Mouse (Mus musculus) gastrocnemius, postnatal 10 days (tissue): ENCODE data around the gene Arl16. TPM values are rescaled to one million over a fixed set of nuclear protein-coding genes. Genes with fewer than 3 reads are reported as not detected.
"Not testable (repeated sequence)": the region's sequence is repeated elsewhere in the genome, so short reads cannot be mapped to it uniquely, and the experiment has no call there.

Experiments used
- DNase-seq: peaks from one replicate; pipeline ENCODE4 v3.0.0; 2021; ENCODE audit warnings: mixed read lengths
- long read RNA-seq, 2 experiments: library from polyadenylated mRNA; stranded (forward); transcript quantifications; one replicate each; pipeline ENCODE4 v2.0.0; 2021
- total RNA-seq, 2 experiments: library from RNA; stranded (reverse); gene quantifications; 2 replicates each; pipeline ENCODE4 v1.2.3; 2021

Arl16 gene
- 10 to 100 TPM; 16.1 to 17.5 TPM for total RNA-seq
- long read RNA-seq, experiment 1, transcript Arl16-201 (5 exons, 911 nt), result major isoform, 13 of 27 reads
- long read RNA-seq, experiment 1, transcript Arl16-204 (4 exons, 607 nt), result minor isoform, 6 of 27 reads
- long read RNA-seq, experiment 1, partial matches to known transcripts, result 2 of 27 reads
- long read RNA-seq, experiment 1, other reads (novel, unspliced or antisense), result 1 of 27 reads
- long read RNA-seq, experiment 2, transcript Arl16-201 (5 exons, 911 nt), result major isoform, 6 of 12 reads
- long read RNA-seq, experiment 2, partial matches to known transcripts, result 0 of 12 reads
- long read RNA-seq, experiment 2, other reads (novel, unspliced or antisense), result 0 of 12 reads

DNA sequence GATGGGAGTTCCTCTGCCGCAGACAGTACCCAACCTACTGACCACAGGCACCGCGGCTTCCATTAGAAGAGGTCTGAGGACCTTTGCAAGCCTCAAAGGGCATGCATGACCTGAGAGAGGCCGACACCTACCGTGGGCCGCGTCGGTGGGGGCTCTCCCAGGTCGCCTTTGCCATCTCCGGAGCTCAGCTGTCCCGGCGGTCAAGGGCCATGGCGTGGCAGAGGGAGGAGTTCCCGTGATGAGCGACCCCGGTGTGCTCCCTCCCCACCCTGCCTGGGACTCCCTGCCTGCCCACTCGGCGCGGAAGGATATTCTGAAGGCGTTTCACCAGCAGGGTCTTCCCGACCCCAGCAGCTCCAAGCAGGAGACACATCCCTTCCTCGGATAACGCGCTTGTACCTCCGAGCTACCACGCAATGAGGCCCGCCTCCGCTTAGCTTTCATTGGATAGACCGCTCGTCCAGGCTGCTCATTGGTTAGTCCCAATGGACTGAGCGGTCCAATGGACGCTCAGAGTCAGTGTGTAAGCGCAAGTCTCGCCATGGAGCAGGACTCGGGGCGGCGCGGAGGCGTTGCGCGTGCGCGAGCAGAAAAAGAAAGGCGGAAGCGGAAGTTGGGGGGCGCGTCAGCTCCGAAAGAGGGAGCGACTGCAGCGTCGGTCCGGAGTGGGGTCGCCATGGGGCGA lies at the start of gene Arl16:
Gene Arl16 (minus strand): TSS at position 557 of the 685 bp plus-strand sequence.
- DNase-seq, result peak; percentile 91

DNA sequence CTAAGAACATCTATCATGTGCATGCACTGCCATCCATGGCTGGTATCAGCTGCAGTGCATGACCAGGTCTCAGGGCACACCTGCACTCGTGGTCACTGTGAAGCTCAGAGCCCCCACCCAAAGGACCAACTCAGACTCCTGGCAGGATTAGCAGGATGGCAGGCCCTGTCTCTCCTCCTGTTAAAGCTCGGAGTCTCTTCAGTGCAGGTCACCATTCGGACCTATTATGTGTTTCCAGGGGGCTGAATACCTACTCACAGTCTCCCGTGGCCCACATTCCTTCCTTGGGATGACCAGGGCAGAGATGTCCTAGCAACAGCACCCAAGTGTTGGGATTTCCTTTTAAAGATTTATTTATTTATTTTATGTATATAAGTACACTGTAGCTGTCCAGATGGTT lies 49.7 kb upstream of the Arl16 start:
- DNase-seq, result no peak

DNA sequence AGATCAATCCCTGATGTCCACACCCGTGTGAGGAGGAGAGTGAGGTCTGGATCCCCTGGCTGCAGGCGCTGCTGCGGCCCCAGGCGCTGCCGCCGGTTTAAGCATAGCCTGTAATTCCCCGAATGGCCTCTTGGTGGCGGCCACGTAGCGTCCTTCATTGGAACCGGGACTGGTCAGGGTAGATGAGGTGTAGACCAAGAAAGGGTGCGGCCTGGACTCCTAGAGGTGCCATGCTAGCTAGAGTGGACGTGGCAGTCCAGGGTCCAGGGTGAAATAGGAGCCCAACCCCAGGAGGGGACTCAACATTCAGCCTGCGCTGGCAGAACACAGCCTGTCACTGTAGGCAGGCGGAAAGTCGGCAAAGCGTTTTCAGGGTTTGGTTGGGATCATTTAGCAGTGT lies 48.2 kb upstream of the Arl16 start:
- DNase-seq, result peak; percentile 91

DNA sequence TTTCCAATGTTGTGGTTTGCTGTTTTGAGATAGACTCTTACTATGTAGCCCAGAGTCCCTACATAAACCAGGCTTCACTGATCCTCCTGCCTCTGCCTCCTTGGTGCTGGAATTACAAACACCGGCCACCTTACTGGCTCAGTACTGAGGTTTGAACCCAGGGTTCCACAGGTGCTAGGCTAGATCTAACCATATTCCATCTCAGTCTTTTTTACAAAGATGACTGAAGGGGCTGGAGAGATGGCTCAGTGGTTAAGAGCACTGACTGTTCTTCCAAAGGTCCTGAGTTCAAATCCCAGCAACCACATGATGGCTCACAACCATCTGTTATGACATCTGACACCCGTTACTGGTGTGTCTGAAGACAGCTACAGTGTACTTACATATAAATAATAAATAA lies 46.9 kb upstream of the Arl16 start:
- not testable (repeated sequence) for DNase-seq

DNA sequence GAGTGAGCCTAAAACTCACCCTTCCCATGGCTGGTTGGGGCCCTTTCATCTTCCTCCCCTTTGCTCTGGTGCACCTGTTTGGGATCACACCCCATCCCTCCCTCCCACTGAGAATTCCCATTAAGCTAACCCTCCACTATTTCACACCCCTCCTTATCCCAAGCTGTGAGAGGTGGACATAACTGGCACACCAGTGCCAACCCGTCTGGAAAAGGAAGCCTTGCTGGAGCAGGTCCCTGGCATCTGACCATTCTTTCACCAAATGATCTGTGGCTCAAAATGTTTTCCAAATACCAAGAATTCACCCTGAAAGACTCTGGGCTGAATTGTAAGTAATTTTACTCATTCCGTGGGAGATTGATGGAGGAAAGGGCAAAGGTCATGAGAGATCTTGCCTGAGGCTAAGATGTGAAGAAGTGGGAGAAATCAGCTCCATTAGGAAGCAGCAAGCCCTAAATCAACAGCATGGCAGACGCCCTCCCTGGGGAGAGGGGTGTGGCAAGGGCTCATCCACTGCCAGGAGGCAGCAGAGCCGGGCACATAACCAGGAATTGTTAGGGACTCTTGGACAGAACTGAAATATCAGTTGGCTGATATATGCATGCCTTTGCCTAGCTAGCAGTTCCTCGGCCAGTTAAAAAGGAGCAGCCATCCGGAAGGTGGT lies 45.5 kb upstream of the Arl16 start:
- DNase-seq, result no peak

DNA sequence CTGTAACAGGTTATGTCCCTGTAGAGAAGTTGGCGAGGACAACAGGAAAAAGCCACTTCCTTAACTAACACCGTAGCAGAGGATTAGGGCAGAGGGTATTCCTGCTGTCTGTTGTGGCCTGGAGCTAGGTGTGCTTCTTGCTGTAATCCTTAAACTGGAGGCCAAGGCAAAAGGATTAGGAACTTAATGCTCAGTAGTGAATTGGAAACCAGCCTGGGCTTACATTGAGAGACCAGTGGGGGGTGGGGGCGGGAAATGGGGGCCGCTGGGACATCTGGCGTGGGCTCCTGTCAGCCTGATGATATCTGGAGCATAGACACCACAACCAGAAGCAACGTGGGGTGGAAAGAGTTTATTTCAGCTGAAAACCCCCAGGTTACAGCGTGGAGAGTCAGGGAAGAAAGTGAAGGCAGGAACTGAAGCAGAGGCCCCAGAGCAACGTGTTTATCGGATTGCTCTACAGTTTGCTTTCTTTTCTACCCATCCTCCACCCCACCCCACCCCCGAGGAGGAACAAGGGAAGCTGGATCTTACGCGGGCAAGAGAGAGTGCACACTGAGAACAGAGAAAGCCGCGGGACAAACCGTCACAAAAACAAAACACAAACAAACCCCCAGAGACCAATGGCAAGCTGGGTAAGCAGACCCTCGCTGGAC lies 43.1 kb upstream of the Arl16 start:
- DNase-seq, result no peak

DNA sequence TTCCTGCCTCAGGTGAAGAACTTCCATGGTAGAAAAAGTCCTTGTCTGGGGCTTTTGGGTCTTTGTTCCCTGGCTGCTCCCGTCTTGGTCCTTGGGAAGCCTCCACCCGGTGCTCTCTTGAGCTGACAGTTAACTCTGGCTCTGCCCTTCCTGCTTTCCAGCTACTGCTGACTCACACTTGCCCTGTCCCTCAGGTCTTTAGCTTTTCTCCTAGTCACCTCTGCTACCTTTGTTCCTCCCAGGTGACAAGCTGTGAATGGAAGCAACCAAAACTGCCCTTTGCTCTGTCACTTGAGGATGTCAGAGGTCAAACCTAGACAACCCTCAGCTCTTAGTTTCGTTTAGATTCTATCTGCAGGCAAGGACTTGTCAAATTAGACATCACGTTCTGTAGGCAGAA lies 42.5 kb upstream of the Arl16 start:
- DNase-seq, result no peak

DNA sequence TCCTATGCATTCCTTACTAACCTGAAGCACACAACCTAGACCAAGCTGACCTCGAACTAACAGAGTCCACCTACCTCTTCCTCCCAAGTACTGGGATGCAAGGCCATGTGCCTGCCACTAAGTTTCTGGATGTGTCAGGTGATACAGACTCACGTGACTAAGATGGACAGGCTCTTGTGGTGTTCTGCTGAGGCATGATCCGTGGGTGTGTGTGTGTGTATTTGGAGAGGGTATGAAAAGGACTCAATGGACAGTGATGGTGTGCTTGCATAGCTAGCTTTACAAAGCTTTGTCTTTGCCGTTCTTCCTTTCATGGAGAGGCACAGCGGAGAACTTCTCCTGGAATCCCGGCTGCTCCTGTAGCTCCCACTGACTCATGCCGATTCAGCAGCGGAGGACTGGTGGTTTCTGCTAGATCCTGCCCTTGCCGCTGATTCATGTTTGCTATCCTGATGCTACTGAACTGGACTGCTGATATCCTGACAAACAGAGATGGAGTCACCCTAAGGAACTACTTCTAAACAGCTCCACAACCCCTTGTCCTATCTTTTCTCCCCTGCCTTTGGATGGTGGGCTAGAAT lies 41.0 kb upstream of the Arl16 start:
- no peak for DNase-seq

DNA sequence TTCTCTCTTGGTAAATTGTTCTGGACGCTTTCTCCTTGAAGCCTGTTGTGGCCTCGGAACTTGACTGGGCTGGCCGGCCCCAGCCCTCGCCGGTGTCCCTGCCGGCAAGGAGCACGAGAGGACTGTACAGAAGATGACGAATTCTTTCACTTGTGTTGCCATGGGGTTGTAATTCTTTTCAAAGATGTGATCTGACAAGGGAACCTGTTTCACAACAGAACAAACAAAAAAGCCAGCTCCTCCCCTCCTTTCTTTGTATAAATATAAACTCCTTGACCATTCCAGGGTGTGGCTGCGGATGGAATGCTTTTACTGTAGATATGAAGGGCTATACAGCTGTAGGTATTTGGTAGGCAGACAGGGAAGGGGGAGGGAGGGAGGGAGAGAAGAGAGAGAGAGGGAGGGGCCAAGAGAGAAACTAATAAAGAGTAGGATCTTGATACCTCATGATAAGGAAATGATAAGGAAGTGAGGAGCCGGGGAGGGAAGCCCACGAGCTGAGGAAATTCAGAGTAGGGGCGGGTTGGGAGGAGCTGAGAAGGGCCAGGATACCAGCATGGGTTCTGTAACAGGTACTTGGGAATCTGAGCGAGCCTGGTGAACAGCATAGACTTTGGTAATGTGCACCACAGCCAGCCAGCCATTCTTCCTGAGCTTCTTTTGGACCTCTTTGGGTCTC lies 40.3 kb upstream of the Arl16 start:
- no peak for DNase-seq

DNA sequence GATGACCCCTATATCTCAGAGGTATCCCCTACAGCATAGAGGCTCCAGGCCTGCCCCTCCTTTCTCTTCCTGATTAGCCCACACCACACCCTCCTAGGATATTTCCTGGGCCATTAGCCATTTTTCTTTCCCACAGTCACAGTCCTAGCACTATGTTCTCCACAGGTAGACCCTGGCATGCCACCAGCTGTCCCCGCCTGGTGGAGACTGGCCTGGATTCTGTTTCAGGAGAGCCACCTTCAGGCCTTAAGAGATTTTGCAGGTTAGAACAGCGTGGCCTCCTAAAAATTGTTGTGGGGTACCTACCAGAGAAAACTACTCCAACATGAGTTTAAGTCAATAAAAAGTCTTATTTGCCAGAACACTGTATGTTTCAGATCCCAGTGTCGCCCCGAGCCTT lies 39.5 kb upstream of the Arl16 start:
- no peak for DNase-seq

DNA sequence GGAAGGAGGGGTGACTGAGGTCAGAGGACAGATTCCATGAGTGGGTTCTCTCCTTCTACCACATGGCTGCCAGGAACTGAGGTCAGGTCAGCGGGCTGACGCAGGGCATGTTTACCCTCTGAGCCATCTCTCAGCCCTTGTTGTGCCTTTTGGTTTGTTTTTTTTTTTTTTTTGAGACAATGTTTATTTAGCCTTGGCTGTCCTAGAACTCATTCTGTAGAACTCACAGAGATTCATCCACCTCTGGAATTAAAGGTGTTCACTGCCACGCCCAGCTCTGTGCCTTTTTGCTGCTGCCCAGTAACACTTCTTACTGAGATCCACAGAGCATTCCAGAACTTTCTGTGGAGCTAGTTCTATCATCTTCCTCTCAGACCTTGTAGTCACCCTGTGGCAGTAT lies 38.3 kb upstream of the Arl16 start:
- DNase-seq, result no peak

DNA sequence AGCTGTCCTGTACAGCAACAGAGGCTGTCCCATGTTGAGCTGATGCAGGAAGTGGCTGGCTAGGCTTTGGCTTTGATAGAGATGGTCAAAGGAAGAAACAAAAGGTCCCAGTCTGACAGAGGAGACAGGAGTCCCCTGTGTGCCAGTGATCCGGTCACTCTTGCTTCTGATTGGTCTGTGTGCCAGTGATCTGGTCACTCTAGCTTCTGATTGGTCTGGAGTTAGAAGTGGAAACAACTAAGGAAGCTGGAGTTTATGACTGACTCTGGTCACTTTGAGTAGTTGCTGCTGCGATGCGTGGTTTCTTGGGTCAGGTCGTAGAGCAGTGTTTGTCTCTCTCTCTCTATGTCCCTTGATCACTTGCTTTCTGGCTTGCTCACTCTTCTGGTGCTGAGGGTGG lies 34.3 kb upstream of the Arl16 start:
- no peak for DNase-seq

DNA sequence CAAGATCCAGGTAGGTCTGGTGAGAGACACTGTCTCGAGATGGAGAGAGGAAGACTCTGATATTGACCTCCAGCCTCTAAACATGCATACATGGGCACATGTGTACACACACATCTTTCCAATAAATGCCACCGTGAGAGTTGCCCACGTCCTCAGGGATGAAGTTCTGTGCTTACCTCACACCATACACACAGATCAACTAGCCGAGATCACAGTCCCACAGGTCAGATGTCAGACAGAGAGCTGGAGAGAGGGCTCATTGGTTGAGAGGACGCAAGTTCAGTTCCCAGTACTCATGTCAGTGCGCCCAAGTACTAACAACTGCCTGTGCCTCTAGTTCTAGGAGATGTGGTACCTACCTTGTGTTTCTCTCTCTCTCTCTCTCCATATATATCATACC lies 33.6 kb upstream of the Arl16 start:
- no peak for DNase-seq

DNA sequence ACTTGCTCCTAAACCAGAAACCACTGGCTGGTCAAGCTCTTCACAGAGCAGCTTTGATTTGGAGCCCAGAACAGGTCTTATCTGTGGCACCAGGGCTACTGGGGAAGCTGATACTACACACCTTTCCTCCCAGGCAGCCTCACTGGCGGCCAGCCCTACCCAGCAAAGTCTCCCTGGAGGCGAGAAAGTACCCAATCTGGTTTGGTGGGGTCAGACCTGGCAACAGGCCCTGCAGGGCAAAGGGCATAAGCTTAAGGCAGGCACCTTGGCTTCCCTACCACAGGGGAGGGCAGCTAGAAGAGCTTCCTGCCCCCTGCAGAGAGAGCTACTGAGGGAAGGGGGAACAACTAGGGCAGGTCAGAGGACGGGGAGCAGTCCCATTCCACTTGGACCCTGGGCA lies 33.0 kb upstream of the Arl16 start:
- DNase-seq, result no peak

DNA sequence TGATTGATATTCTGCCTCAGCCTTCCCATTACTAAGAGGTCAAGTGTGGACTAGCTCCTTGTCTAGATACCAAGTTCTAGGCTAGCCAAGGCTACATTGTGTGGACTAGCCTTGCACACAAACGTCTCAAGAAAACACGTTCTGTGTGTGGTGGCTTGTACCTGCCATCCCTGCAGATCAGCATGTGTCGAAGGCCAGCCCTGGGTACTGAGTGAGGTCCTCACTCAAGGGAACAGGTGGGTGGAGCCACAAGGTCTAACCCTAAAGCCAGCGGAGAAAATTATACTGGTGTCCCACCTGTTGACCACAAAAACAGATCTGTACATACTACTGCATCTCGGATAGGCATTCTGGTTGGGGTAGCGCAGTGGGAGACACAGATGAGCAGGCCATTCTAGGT lies 32.5 kb upstream of the Arl16 start:
- no peak for DNase-seq

DNA sequence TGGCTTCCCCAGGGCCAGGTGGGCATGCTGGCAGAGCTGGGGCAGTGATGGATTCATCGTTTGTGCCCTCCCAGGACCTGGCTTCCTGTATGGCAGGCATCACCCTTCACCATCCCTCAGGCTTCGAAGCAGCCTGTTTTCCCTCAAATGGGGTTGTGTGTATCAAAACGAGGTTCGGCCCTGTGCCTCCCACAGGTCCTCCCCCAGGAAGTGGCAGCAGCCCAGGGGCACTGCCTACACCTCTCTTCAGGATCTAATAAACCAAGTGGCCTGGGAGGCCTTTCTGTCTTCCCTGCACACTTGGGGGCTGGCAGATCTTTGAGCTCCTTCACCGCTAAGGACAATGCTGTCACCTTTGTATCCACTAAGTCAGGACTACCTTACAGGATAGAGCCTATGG lies 31.5 kb upstream of the Arl16 start:
- DNase-seq, result no peak

DNA sequence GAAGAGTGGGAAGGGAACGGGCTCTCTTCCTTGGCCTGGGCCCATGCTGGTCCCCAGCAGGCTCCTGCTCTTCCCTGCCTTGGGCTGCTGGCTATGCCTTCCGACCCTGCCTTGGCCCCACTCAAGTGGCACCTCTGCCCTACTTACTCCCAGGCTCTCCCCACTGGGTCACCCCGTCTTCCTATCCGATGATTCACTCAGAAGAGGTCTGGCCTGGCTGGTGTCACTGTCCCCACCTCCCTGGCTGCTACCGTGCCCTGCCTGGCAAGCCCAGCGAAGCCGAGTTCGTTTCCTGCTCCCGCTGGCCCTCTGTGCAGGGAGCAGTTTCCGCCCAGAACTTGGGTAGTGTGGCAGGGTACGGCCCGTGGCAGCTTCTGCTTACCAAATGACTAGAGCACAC lies 30.8 kb upstream of the Arl16 start:
- DNase-seq, result no peak

DNA sequence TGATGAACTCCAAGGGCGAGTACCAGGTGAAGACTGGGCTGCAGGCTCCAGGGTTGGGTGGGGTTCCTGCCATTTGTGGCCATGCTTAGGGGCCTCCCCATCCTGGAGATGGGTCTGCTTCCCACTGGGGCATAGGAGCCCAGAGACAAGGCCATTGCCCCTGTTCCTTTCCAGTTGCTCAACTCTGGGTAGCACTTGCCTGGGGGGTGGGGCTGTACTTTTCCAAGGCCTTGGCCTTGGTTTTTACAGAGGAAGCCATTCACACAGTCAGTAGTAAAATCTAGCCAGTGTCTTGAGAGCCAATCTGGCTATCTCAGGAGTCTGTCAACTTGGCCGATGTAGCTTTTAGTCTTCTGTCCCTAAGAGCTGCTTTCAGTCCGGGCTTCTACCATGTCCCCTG lies 30.0 kb upstream of the Arl16 start:
- DNase-seq, result no peak

DNA sequence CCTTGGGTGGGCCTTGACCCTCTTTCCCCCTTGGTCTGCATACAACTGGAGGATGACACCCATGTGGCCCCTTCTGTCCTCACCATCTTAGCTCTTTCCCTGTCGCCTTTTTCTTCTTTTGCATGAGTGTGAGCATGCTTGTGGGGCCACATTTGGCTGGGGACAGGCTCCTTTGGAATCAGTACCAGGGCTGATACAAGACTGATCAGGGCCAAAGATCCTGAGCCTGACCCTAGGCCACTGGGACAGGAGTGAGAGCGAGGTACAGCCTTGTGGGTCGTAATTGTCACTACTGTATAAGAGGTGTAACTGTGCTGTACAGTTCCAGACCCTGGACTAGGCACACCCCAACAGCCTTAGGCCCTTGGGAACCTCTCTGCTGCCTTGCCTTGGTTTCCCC lies 26.5 kb upstream of the Arl16 start:
- DNase-seq, result no peak

DNA sequence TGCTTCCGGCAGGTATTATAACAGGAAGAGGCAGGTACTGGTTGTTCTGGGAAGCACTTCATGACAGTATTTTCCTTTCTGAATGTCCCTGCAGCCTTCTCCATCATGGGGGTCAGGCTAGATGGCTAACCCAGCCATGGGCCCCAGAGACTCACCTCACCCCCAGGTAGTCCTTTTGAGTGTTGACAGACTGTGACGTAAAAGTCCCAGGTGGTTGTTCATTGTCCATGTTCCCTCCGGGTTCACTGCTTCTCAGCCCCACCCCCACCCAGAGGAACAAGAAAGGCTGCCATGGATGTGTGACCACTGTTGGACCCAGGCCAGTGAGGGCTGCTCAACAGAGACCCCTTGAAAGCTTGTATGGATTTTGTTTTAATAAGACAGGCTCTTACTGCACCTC lies 25.9 kb upstream of the Arl16 start:
- no peak for DNase-seq

DNA sequence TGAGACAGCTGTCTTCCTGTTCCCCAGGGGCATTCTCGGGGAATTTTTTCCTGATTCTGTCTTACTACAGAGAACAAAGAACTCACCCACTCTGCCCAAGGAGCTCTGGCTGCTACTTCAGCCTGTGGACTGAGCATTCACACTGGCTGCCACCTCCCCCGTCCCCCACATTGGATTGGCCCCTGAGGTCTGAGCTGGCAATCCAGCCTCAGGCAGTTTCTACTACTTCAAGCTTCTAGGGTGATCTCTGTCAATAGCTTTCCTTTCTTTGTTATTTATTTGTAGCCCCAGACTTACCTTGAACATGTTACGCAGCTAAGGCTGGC lies 25.4 kb upstream of the Arl16 start:
- no peak for DNase-seq
